Comparison of ENCODE assay signal across 9 mouse cellular contexts in genomic region chr5:134173206-134173605, GRCm38 (mm10). TPM values are rescaled to one million over a fixed set of nuclear protein-coding genes. Genes with fewer than 3 reads are reported as not detected.
A peak's percentile ranks its signal among the peaks of the same experiment; 100 is the strongest.
DNase-seq lines count a peak whose midpoint lies in the region; ATAC-seq and TF ChIP-seq lines count a peak whose summit lies in the region.
"Had no signal": no experiment of that assay in that cellular context is flagged by ENCODE, and none has a peak within 500 bp of the region (broad histone marks: within the 10 kb centered on the region; RNA-seq: fewer than 3 reads in every experiment).

No protein-coding gene starts in this region.

- no peak overlapping the region for H3K4me3 ChIP-seq in lung, adult 2 months (replicated peaks; ENCODE audit: extremely low read depth, low read depth, low read length)
- H3K4me3 ChIP-seq: hindbrain, embryonic 15.5 days had no signal

- TF ChIP-seq POLR2A in lung, adult 2 months (IDR thresholded peaks at IDR 0.05; ENCODE audit: borderline replicate concordance, extremely low read depth, low read depth, low read length), result no peak

- DNase-seq in cerebellum, postnatal 10 days, result peak; percentile 44 to 63
- no peak for DNase-seq in cerebellum, adult 9-11 months
- peak; percentile 20 for DNase-seq in lung, adult 2 months
- no peak for DNase-seq in lung, postnatal 25 days (ENCODE audit: low spot score)
- DNase-seq in c-Kit-positive CD71-negative TER-119-negative erythroid progenitor cells, embryonic 14.5 days (ENCODE audit: low read depth), result peak; percentile 70
- DNase-seq in right cerebral cortex, postnatal 25 days, result no peak
- DNase-seq in layer of hippocampus, adult 11-12 months (ENCODE audit: low spot score), result no peak

- WGBS in lung, adult 2 months, result 44% methylated on average over 4 of the region's 4 CpGs

- no peaks in the 10 kb centered on the region; the same call in 1 of the 2 replicates for H3K4me1 ChIP-seq in lung, adult 2 months (ENCODE audit: control insufficient read depth, insufficient read depth, low read length)

- TF ChIP-seq CTCF in lung, adult 2 months (IDR thresholded peaks at IDR 0.05; ENCODE audit: insufficient read depth, low read length), result peak; percentile 63

- peak; percentile 71 for ATAC-seq in megakaryocyte-erythroid progenitor cell, adult 5-6 weeks (replicated peaks; ENCODE audit: low FRiP score, low TSS enrichment, poor library complexity, severe bottlenecking)

RNA-seq across cellular contexts. Expression of gene Rcc1l, which starts 3.4 kb away (rescaled TPM):
- 12.5 and 13.3 TPM in 2 replicates for polyA plus RNA-seq in lung, adult 2 months (2012; rRNA removed)
- 28.5 and 44.3 TPM in 2 replicates for total RNA-seq in megakaryocyte-erythroid progenitor cell, adult 5-6 weeks (2014; fragmentation: Nextera tagmentation)
- total RNA-seq in megakaryocyte-erythroid progenitor cell, adult 5-6 weeks (2017), result 8.8 and 9.8 TPM in 2 replicates

RNA-seq across cellular contexts. Expression of gene Gtf2ird2, which starts 10.6 kb away (rescaled TPM):
- 5.2 and 5.4 TPM in 2 replicates for polyA plus RNA-seq in lung, adult 2 months (2012; rRNA removed)
- total RNA-seq in megakaryocyte-erythroid progenitor cell, adult 5-6 weeks (2014; fragmentation: Nextera tagmentation), result 11.6 and 16.0 TPM in 2 replicates
- 8.6 and 9.0 TPM in 2 replicates for total RNA-seq in megakaryocyte-erythroid progenitor cell, adult 5-6 weeks (2017)

RNA-seq across cellular contexts. Expression of gene Ncf1, which starts 56.2 kb away (rescaled TPM):
- polyA plus RNA-seq in lung, adult 2 months (2012; rRNA removed), result 32.0 and 37.8 TPM in 2 replicates
- 1.7 and 12.8 TPM in 2 replicates for total RNA-seq in megakaryocyte-erythroid progenitor cell, adult 5-6 weeks (2014; fragmentation: Nextera tagmentation)
- 3.3 and 3.9 TPM in 2 replicates for total RNA-seq in megakaryocyte-erythroid progenitor cell, adult 5-6 weeks (2017)

Comparison
In these comparisons a context has a peak if more than half of its experiments do, and no peak if none do; other contexts are left out.
1. DNase-seq: peak in cerebellum, postnatal 10 days (2 of 2), lung, adult 2 months (single experiment) and c-Kit-positive CD71-negative TER-119-negative erythroid progenitor cells, embryonic 14.5 days (single experiment); none in cerebellum, adult 9-11 months (single experiment), lung, postnatal 25 days (single experiment), right cerebral cortex, postnatal 25 days (single experiment) and layer of hippocampus, adult 11-12 months (single experiment).